19 mouse cellular contexts compared by ENCODE assay signal in the genomic region with DNA sequence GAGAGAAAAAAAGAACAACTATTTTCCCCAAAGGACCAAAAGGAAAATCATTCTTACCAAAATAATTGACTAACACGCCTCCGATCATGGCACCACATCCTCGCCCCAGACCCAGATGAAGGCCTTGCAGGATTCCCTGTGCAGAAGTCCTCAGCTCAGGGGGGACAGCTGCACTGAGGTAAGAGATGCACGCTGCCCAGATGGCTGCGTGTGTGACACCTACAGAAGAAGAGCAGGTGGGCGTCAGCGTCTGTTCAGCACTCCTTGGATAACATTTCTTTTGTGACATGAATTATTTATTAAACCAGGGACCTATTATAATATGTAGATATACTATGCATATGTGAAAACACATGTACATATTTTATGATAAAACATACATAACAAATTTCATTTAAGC. TPM values are rescaled to one million over a fixed set of nuclear protein-coding genes. Genes with fewer than 3 reads are reported as not detected.
DNase-seq lines count a peak whose midpoint lies in the region; ATAC-seq and TF ChIP-seq lines count a peak whose summit lies in the region.
"Had no signal": no experiment of that assay in that cellular context is flagged by ENCODE, and none has a peak within 500 bp of the region (broad histone marks: within the 10 kb centered on the region; RNA-seq: fewer than 3 reads in every experiment).

No protein-coding gene starts in this region.

- H3K4me3 ChIP-seq in forebrain, postnatal 0 days (ENCODE audit: low read depth, low read length), result no peak overlapping the region
- H3K4me3 ChIP-seq in left cerebral cortex, adult 2 months, result no peak overlapping the region
- H3K4me3 ChIP-seq: gastrocnemius, adult 2 months; limb, embryonic 13.5 days; liver, embryonic 15.5 days had no signal

- H3K9me3 ChIP-seq in forebrain, postnatal 0 days (ENCODE audit: low read length), result no peaks in the 10 kb centered on the region
- H3K9me3 ChIP-seq: G1E; limb, embryonic 13.5 days; liver, embryonic 15.5 days had no signal

- H3K9ac ChIP-seq in forebrain, postnatal 0 days, result no peak overlapping the region
- H3K9ac ChIP-seq: limb, embryonic 13.5 days; liver, embryonic 15.5 days had no signal

- no peak overlapping the region for H3K27ac ChIP-seq in forebrain, postnatal 0 days (ENCODE audit: low read depth, low read length)
- no peak overlapping the region for H3K27ac ChIP-seq in left cerebral cortex, adult 2 months
- H3K27ac ChIP-seq: gastrocnemius, adult 2 months; limb, embryonic 13.5 days; liver, embryonic 15.5 days had no signal

- ATAC-seq in forebrain, postnatal 0 days, result peak; percentile 27; the same call in 1 of the 2 replicates
- ATAC-seq: inflammation-experienced regulatory T-cells, adult 6 months; lung, postnatal 0 days; midbrain, embryonic 16.5 days had no signal

- H3K4me2 ChIP-seq in forebrain, postnatal 0 days (ENCODE audit: low read depth), result no peak overlapping the region
- H3K4me2 ChIP-seq: limb, embryonic 13.5 days; liver, embryonic 15.5 days had no signal

- H3K27me3 ChIP-seq in forebrain, postnatal 0 days (ENCODE audit: insufficient read depth, low read length), result no peaks in the 10 kb centered on the region
- H3K27me3 ChIP-seq: limb, embryonic 13.5 days; liver, embryonic 15.5 days had no signal

- H3K4me1 ChIP-seq in forebrain, postnatal 0 days (ENCODE audit: insufficient read depth), result no peaks in the 10 kb centered on the region
- H3K4me1 ChIP-seq: liver, embryonic 15.5 days had no signal

- no peak for TF ChIP-seq CTCF in forebrain, postnatal 0 days (IDR thresholded peaks at IDR 0.05; ENCODE audit: low read depth)
- no peak for TF ChIP-seq CTCF in left cerebral cortex, adult 2 months (IDR thresholded peaks at IDR 0.05)

- H3K36me3 ChIP-seq in forebrain, postnatal 0 days (ENCODE audit: insufficient read depth), result peaks cover 14% of the 10 kb centered on the region
- H3K36me3 ChIP-seq: G1E; limb, embryonic 13.5 days; liver, embryonic 15.5 days had no signal

- 76% methylated on average over 7 of the region's 7 CpGs for WGBS in forebrain, postnatal 0 days

- intact Hi-C loops in left cerebral cortex, adult 2 months (cut with DNase I), result loop anchor here (2.0 kb wide), 1 partner anchor 64 kb away; a partner anchor contains a TSS

- peak; percentile 66 for DNase-seq in layer of hippocampus, adult 11-12 months (ENCODE audit: low spot score)
- no peak for DNase-seq in layer of hippocampus, postnatal 10 days (ENCODE audit: low spot score in 2 of 2)
- DNase-seq in forebrain, postnatal 0 days, result peak; percentile 32
- DNase-seq in left cerebral cortex, adult 2 months (ENCODE audit: extremely low spot score in 1 of 2, low spot score in 2 of 2), result peak; percentile 24 to 56
- peak; percentile 31 for DNase-seq in right cerebral cortex, postnatal 14 days
- DNase-seq in kidney, postnatal 14 days, result no peak
- no peak for DNase-seq in ovary, postnatal 14 days (ENCODE audit: low spot score)
- DNase-seq: cerebellum, postnatal 14 days; gastrocnemius, adult 2 months; heart, adult 11 months; kidney, adult 9 months; kidney, postnatal 4 days; thymus, postnatal 36 days had no signal

RNA-seq across cellular contexts. Expression of a gene that starts 32.7 kb away (rescaled TPM):
- total RNA-seq in layer of hippocampus, postnatal 10 days (2021), result 1 to 10 TPM; 3.5 to 5.9 TPM
- total RNA-seq in forebrain, postnatal 0 days (2014; rRNA removed), result 10.1 and 10.3 TPM in 2 replicates
- polyA plus RNA-seq in forebrain, postnatal 0 days (2015; fragmentation: Nextera tagmentation; extraction: Ambion mirVana), result 4.2 and 4.7 TPM in 2 replicates
- 1 to 10 TPM; 3.2 to 6.0 TPM for total RNA-seq in left cerebral cortex, adult 2 months (2021)

Comparison
In these comparisons a context has a peak if more than half of its experiments do, and no peak if none do; other contexts are left out.
1. DNase-seq: peak in layer of hippocampus, adult 11-12 months (single experiment), forebrain, postnatal 0 days (single experiment), left cerebral cortex, adult 2 months (2 of 2) and right cerebral cortex, postnatal 14 days (single experiment); none in layer of hippocampus, postnatal 10 days (0 of 2), kidney, postnatal 14 days (single experiment) and ovary, postnatal 14 days (single experiment).